Mouse (Mus musculus) heart, embryonic 10.5 days (tissue): ENCODE data around the gene Cdh9. TPM values are rescaled to one million over a fixed set of nuclear protein-coding genes. Genes with fewer than 3 reads are reported as not detected.

Experiments
- DNase-seq: peaks from one replicate; pipeline ENCODE4 v3.0.0-alpha.2; 2017; ENCODE audit warnings: low spot score
- H3K27ac ChIP-seq: fragments of 300-500 bp; sonication (generic); 2 replicates; pipeline ENCODE4 v1.5.1; 2016; ENCODE audit warnings: mild to moderate bottlenecking
- H3K27me3 ChIP-seq: fragments of 300-500 bp; sonication (generic); 2 replicates; pipeline ENCODE4 v1.6.1; 2016; ENCODE audit warnings: mild to moderate bottlenecking; ENCODE audit not compliant: poor library complexity, insufficient read depth, severe bottlenecking
- H3K36me3 ChIP-seq: fragments of 300-500 bp; sonication (generic); 2 replicates; pipeline ENCODE4 v1.6.1; 2016; ENCODE audit warnings: mild to moderate bottlenecking, moderate library complexity
- H3K4me1 ChIP-seq: fragments of 300-500 bp; sonication (generic); 2 replicates; pipeline ENCODE4 v1.6.1; 2016; ENCODE audit warnings: mild to moderate bottlenecking
- H3K4me3 ChIP-seq: fragments of 300-500 bp; sonication (generic); 2 replicates; pipeline ENCODE4 v1.5.1; 2016; ENCODE audit warnings: mild to moderate bottlenecking, moderate library complexity
- H3K9me3 ChIP-seq: fragments of 300-500 bp; sonication (generic); 2 replicates; pipeline ENCODE4 v1.6.1; 2016; ENCODE audit warnings: mild to moderate bottlenecking, moderate library complexity
- WGBS: fragments of 180-500 bp; shearing (Covaris S2); methylation state at CpG from one replicate; pipeline ENCODE4 v1.1.7; 2016; 5-methylcytosine and 5-hydroxymethylcytosine counted together
- polyA plus RNA-seq: library from polyadenylated mRNA; unstranded; fragments of >200 nt; fragmentation: Nextera tagmentation; extraction: Ambion mirVana; gene quantifications from 2 replicates; pipeline ENCODE4 v1.2.1, GENCODE M21; 2016

The Cdh9 gene
- 0.06 and 0.14 TPM in 2 replicates for polyA plus RNA-seq

GRCm38 (mm10) chr15:16728470-16729011, at the start of gene Cdh9:
Gene Cdh9 (plus strand): TSS chr15:16728756.
- Histone ChIP-seq H3K27me3 (no peaks in the 10 kb centered on the region), H3K27ac (no peak within 1 kb of the TSS), H3K9me3 (no peaks in the 10 kb centered on the region), H3K36me3 (no peaks in the 10 kb centered on the region), H3K4me1 (no peaks in the 10 kb centered on the region), H3K4me3 (peak within 1 kb of the TSS; percentile 50)
- DNase-seq: no peak
- 13% methylated on average over 14 of the region's 14 CpGs for WGBS

GRCm38 (mm10) chr15:16679096-16679495, 49.5 kb upstream of the Cdh9 start:
- Histone ChIP-seq H3K27me3 (no peaks in the 10 kb centered on the region), H3K36me3 (no peaks in the 10 kb centered on the region), H3K9me3 (no peaks in the 10 kb centered on the region), H3K4me3 (no peak overlapping the region), H3K27ac (no peak overlapping the region), H3K4me1 (no peaks in the 10 kb centered on the region)
- no peak for DNase-seq
- 83% methylated on average over 5 of the region's 5 CpGs for WGBS

GRCm38 (mm10) chr15:16699821-16700220, 28.7 kb upstream of the Cdh9 start:
- no peaks in the 10 kb centered on the region for H3K4me1 ChIP-seq
- no peak overlapping the region for H3K27ac ChIP-seq
- 65% methylated on average over 3 of the region's 3 CpGs for WGBS
- H3K27me3 ChIP-seq: no peaks in the 10 kb centered on the region
- no peaks in the 10 kb centered on the region for H3K9me3 ChIP-seq
- no peak overlapping the region for H3K4me3 ChIP-seq
- DNase-seq: no peak
- no peaks in the 10 kb centered on the region for H3K36me3 ChIP-seq

- 58% methylated on average over 1 of the region's 1 CpGs for WGBS
- Histone ChIP-seq H3K4me1 (no peaks in the 10 kb centered on the region), H3K9me3 (no peaks in the 10 kb centered on the region), H3K36me3 (no peaks in the 10 kb centered on the region), H3K27me3 (no peaks in the 10 kb centered on the region), H3K4me3 (no peak overlapping the region), H3K27ac (no peak overlapping the region)
- DNase-seq: no peak
Observed at GRCm38 (mm10) chr15:16702340-16702739, 26.2 kb upstream of the Cdh9 start.

GRCm38 (mm10) chr15:16739088-16739487, 10.5 kb downstream of the Cdh9 start:
- no peak for DNase-seq
- Histone ChIP-seq H3K27me3 (no peaks in the 10 kb centered on the region), H3K4me3 (no peak overlapping the region), H3K36me3 (no peaks in the 10 kb centered on the region), H3K9me3 (no peaks in the 10 kb centered on the region), H3K4me1 (no peaks in the 10 kb centered on the region), H3K27ac (no peak overlapping the region)
- WGBS: 85% methylated on average over 4 of the region's 4 CpGs

- no peaks in the 10 kb centered on the region for H3K27me3 ChIP-seq
- DNase-seq: no peak
- no peaks in the 10 kb centered on the region for H3K9me3 ChIP-seq
- no peak overlapping the region for H3K4me3 ChIP-seq
- no peak overlapping the region for H3K27ac ChIP-seq
- no peaks in the 10 kb centered on the region for H3K36me3 ChIP-seq
- WGBS: 87% methylated on average over 1 of the region's 1 CpGs
- H3K4me1 ChIP-seq: no peaks in the 10 kb centered on the region
Observed at GRCm38 (mm10) chr15:16746672-16747071, 18.1 kb downstream of the Cdh9 start.

GRCm38 (mm10) chr15:16763252-16763651, 34.7 kb downstream of the Cdh9 start:
- 76% methylated on average over 3 of the region's 3 CpGs for WGBS
- H3K27ac ChIP-seq: no peak overlapping the region
- H3K4me1 ChIP-seq: no peaks in the 10 kb centered on the region
- H3K4me3 ChIP-seq: no peak overlapping the region
- DNase-seq: no peak
- H3K36me3 ChIP-seq: no peaks in the 10 kb centered on the region
- H3K9me3 ChIP-seq: no peaks in the 10 kb centered on the region
- H3K27me3 ChIP-seq: no peaks in the 10 kb centered on the region

GRCm38 (mm10) chr15:16784575-16784974, 56.0 kb downstream of the Cdh9 start:
- Histone ChIP-seq H3K9me3 (no peaks in the 10 kb centered on the region), H3K4me1 (no peaks in the 10 kb centered on the region), H3K27me3 (no peaks in the 10 kb centered on the region), H3K27ac (no peak overlapping the region), H3K36me3 (no peaks in the 10 kb centered on the region), H3K4me3 (no peak overlapping the region)
- DNase-seq: no peak
- WGBS: 51% methylated on average over 1 of the region's 1 CpGs

- Histone ChIP-seq H3K36me3 (no peaks in the 10 kb centered on the region), H3K9me3 (no peaks in the 10 kb centered on the region), H3K4me3 (no peak overlapping the region), H3K4me1 (no peaks in the 10 kb centered on the region), H3K27ac (no peak overlapping the region), H3K27me3 (no peaks in the 10 kb centered on the region)
- no peak for DNase-seq
- WGBS: 82% methylated on average over 3 of the region's 3 CpGs
Observed at GRCm38 (mm10) chr15:16792857-16793256, 64.3 kb downstream of the Cdh9 start.

GRCm38 (mm10) chr15:16801302-16801701, 72.7 kb downstream of the Cdh9 start:
- H3K4me3 ChIP-seq: no peak overlapping the region
- no peak overlapping the region for H3K27ac ChIP-seq
- no peak for DNase-seq
- H3K27me3 ChIP-seq: no peaks in the 10 kb centered on the region
- H3K4me1 ChIP-seq: no peaks in the 10 kb centered on the region
- H3K36me3 ChIP-seq: no peaks in the 10 kb centered on the region
- H3K9me3 ChIP-seq: no peaks in the 10 kb centered on the region

GRCm38 (mm10) chr15:16810787-16811186, 82.2 kb downstream of the Cdh9 start:
- no peak overlapping the region for H3K4me3 ChIP-seq
- WGBS: 68% methylated on average over 3 of the region's 3 CpGs
- no peaks in the 10 kb centered on the region for H3K4me1 ChIP-seq
- no peaks in the 10 kb centered on the region for H3K27me3 ChIP-seq
- no peaks in the 10 kb centered on the region for H3K36me3 ChIP-seq
- H3K27ac ChIP-seq: no peak overlapping the region
- no peaks in the 10 kb centered on the region for H3K9me3 ChIP-seq
- no peak for DNase-seq

GRCm38 (mm10) chr15:16814035-16814434, 85.5 kb downstream of the Cdh9 start:
- Histone ChIP-seq H3K27ac (no peak overlapping the region), H3K36me3 (no peaks in the 10 kb centered on the region), H3K4me3 (no peak overlapping the region), H3K9me3 (no peaks in the 10 kb centered on the region), H3K4me1 (no peaks in the 10 kb centered on the region), H3K27me3 (no peaks in the 10 kb centered on the region)
- DNase-seq: no peak
- 87% methylated on average over 1 of the region's 1 CpGs for WGBS

GRCm38 (mm10) chr15:16834761-16835160, 106.2 kb downstream of the Cdh9 start:
- DNase-seq: no peak
- no peak overlapping the region for H3K4me3 ChIP-seq
- no peaks in the 10 kb centered on the region for H3K4me1 ChIP-seq
- H3K9me3 ChIP-seq: no peaks in the 10 kb centered on the region
- WGBS: 83% methylated on average over 1 of the region's 1 CpGs
- H3K27me3 ChIP-seq: no peaks in the 10 kb centered on the region
- H3K36me3 ChIP-seq: no peaks in the 10 kb centered on the region
- H3K27ac ChIP-seq: no peak overlapping the region

GRCm38 (mm10) chr15:16882542-16882941, 154.0 kb downstream of the Cdh9 start:
- Histone ChIP-seq H3K4me1 (no peaks in the 10 kb centered on the region), H3K9me3 (no peaks in the 10 kb centered on the region), H3K36me3 (no peaks in the 10 kb centered on the region), H3K27me3 (no peaks in the 10 kb centered on the region), H3K4me3 (no peak overlapping the region), H3K27ac (no peak overlapping the region)
- no peak for DNase-seq
- WGBS: 74% methylated on average over 3 of the region's 3 CpGs
